Mouse (Mus musculus) kidney, postnatal 36 days (tissue): ENCODE data around the gene Tle4.
"Not testable (repeated sequence)": the region's sequence is repeated elsewhere in the genome, so short reads cannot be mapped to it uniquely, and the experiment has no call there.

Experiments
- DNase-seq, 2 experiments: peaks; one replicate each; pipeline ENCODE4 v3.0.0; 2021 to 2022; ENCODE audit warnings: mixed read lengths in 2 of 2

Gene Tle4

DNA sequence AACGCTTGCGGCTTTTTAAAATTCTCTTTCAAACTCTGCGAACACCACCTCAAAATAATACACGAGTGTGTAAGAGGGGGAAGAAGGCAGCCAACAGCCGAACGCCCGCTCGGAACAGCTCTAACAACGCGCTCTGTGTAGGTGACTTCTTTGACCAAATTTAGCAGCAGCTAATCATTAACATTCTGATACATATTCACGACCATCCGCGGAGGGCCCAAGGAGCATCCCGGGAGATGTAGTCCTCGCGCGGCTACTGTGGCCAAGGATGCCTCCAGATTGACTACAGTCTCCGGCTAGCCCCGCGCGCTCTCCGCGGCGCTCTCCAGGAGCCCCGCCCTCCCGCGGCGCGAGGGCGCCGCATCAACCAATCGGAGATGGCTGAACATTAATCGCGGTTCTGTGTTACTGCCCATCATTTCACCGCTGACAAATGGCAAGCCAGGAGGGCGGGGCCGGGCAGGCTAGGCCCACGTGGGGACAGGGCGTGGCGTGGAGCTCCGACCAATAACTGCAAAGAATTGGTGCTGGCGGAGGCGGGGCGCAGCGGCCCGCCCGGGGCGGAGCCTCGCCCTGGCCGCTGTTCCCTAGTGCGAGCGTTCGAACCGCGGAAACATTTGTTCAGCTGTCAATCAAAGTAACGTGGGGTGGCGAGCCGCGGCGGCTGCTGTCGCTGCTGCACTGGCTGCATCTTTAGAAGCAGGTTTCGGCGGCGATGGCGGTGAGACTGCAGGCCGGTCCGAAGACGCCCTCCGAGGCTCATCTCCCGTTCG, at the start of gene Tle4:
Gene Tle4, minus strand, starts transcription at position 135 of the 773 bp plus-strand sequence.
- DNase-seq, result peak; percentile 100

DNA sequence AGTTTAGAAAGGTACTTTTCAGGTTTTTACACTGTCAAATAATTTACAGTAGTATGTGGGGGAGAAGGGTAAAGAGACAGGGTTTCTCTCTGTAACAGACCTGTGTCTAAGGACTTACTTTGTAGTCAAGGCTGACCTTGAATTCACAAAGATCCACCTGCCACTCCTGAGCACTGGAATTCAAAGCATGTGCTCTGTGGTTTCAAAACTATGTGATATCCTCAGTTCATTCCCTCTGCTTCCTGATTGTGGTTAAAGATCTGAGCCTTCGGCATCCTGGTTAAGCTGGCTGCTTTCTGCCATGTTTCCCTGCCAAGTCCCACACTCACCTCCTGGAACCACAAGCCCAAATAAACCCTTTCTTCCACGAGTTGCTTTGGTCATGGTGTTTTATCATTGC, 47.8 kb upstream of the Tle4 start:
- DNase-seq, result no peak

DNA sequence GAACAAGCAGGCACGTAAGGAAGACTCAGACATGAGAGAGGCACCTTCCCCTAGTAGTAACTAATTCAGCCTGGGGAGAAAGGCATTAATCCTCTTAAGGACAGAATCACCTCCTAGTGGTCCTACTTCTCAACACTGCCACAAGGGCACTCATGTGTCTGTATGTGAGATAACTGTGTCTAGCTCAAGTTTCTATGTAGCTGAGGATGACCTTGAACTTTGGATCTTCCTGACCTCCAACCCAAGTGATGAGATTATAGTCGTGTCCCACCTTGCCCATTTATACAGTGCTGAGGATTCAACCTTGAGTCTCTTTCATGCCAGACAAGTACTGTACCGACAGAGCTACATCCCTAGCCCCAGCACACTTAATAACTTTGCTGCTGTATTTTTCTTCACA, 46.9 kb upstream of the Tle4 start:
- DNase-seq, result no peak

DNA sequence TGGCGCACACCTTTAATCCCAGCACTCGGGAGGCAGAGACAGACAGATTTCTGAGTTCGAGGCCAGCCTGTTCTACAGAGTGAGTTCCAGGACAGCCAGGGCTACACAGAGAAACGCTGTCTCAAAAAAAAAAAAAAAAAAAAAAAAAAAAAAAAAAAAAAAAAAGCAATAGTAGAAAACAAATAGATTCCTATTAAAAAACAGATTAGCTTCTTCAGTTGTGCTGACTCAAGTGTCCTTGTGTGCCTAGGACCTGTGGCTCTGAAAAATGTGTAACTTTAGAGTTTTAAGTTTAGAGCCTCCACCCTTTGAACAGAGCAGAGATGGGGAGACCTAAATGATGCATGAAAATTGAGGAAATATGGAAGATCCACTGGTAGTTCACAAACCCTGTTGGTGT, 45.2 kb upstream of the Tle4 start:
- DNase-seq, result not testable (repeated sequence)

DNA sequence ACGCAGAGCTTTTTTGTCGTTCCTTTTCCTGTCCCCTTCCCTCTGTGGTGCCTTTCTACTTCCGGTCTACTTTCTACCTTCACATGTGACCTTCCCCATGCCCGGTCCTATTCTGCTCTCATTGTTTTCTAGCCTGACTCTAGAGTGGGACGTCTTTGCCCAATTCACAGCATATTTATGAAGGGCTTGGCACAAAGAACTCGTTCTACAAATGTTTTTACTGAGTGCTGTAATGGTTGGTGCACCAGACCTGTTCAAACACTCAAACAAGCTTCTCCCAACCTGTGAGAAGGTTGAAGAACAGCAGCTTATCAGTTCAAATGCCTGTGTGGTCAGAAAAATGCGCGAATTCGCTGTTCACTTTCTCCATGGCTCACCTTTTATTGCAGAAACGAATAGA, 44.8 kb upstream of the Tle4 start:
- DNase-seq, result no peak

DNA sequence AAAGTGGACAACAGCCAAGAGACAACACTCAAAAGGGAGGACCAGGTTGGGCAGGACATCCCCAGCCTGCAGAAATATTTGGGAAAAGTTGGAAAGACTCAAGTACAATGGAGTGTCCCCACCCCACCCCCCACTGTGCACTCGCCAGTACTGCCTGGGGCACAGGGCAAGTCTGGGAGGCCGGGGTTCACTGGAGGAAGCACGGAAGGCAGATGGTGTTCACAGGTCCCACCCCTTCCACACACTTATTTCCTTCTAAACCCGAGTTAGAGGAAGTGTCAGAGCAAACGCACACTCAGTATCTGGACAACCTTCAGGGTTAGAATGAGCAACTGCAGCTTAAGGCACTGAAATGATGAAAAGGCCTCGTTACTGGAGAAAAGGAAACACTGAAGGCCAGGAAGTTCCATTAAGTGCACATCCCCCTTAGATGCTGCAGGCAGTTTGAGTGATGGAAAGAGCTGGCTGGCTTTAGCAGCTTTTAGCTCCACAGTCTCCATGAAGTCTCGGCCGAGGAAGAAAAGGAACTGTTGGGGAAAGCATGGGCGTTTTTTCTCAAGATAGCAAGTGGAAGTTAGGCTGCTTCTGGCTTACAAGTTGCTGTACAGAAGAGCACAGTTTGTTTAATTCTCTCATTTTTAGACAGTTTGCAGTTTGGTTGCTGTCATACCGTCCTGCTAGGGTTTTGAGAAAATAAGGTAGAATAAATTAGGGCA, 37.5 kb upstream of the Tle4 start:
- DNase-seq, result peak; percentile 3 to 13

DNA sequence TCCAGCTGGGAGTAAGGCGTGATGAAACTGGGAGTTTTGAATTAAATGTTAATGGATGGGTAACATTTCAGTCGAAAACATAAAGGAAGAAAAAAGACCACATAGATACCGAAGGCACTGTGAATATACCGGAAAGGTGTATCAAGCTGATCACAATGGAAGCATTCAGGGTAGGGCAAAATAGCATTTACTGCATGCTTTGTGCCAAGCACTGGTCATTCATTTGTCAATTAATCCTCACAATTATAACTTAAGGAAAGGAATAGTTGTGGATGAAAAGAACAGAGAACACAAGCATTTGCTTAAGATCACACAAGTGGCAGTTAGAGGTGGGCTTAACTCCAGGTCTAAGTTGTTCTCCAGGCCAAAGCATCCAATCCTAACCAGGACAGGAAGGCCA, 25.5 kb upstream of the Tle4 start:
- no peak for DNase-seq

DNA sequence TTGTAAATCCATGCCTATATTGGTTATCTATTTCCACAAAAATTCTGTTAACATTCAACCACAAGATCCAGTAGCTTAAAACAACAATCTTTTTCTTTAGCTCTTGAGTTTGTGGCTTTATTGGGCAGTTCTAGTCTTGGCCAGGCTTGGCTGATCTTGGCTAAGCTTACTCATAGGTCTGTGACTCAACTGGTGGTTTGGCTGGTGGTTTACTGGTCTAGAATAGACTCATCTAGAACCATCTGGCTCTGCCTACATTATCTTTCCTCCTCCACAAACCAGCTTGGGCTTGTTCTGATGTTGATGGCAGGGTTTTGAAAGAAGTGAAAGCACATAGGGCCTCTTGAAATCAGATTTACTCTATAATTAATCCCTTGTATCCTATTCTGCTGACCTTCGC, 22.7 kb upstream of the Tle4 start:
- no peak for DNase-seq

DNA sequence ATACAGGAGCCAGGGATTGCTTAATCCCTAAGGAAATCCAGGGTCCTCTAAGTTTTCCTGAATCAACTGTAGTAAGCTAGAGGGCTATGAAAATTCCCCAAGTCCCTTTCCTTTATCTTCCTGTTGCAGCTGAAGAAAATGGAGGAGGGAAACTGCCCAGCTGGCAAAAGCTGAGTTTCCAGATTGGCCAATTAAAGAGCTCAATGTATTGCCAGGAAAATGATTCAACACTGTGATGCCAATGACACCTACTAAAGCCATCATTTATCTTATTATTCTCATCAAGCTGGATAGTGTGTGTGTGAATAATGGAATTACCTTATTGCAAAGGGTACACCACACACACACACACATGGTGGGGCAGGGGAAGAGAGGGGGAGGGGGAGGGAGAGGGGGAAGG, 22.0 kb upstream of the Tle4 start:
- no peak for DNase-seq

DNA sequence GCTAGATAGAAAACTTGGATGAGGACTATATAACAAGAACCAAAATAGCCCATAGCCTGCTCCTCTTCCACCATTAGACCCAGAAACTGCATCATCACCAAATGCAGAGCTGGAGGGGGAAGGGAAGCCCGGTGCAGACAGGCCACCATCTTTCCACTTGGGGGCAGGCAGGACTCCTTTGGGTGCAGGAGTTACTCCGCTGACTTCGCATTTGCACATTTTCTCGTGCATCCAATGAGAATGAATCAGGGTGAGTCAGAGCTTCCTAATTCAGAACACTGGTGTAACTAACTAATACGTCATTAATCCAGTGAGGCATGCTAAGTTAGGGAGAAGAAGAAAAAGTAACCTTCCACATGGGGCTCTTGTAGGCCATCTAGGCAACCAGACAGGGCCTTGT, 17.0 kb upstream of the Tle4 start:
- no peak for DNase-seq

DNA sequence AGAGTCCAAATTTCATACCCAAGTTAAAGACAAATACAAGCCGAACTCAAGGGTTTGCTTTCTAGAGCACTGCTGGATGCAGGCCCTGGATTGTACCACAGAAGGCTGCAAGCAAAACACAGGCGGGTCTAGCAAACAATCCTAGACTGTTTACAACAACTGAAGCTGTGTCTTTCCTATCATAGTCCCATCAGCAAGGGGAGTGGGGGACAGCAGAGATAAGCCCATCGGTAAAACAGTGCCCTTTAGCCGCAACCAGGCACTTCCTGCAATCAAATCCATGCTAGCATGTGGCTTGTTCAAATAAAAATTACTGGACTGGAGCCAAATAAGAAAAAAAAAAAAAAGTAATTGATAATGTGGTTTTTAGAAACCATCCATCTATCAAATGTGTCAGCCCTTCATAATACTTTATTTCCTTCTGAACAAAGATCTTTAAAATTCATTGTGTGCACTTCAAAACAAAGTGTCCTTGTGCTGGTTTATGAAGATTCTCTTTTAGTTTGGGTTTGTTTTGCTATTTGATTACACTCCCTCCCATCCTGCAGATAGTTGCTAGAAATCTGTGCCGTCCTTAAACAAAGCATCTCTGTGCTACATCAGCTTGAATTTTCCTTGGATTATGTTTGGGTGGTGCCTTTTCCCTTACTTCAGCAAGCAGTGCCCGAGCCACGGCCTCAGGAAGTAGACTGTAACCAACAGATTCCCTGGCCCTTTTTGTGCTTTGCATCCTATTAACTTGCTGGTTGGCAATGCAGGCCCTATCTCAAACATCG, 12.9 kb upstream of the Tle4 start:
- no peak for DNase-seq

DNA sequence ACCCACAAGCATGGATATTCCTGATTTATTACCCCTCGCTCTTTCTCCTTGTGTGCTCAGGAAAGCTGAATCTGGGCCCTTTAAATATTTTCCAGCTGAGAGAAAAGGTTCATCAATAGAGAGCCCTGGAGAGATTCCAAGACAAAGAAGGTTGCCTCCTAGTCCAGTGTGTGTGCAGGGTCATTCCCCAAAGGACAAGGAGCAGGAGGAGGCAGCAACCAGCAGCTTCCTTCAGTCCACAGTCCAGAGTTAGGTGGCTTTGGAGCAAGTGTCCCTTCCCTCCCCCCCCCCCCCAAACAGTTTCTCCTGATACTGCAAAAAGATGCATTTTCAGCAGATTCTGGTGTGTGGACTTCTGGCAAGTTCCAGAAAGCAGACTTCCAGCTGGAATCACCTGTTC, 3.0 kb upstream of the Tle4 start:
- DNase-seq, result peak; percentile 56 to 85

DNA sequence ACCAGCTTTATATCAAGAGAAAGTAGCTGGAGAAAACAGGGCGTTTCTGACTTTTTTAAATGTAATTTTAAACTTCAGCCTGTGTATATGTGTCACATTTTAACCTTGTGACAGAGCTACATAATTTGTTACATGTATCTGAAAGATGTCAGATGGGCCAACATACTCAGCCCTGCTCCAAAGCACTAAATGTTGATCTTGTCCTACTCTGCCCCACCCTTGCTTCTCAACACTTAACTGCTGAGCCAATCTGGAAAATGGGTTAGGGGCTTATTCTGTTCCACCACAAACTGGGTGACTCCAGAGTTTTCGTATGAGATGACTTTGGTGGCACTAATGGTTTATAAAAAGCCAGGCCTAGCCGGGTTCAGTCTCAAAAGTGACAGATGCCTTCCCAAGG, 2.5 kb upstream of the Tle4 start:
- DNase-seq, result no peak

DNA sequence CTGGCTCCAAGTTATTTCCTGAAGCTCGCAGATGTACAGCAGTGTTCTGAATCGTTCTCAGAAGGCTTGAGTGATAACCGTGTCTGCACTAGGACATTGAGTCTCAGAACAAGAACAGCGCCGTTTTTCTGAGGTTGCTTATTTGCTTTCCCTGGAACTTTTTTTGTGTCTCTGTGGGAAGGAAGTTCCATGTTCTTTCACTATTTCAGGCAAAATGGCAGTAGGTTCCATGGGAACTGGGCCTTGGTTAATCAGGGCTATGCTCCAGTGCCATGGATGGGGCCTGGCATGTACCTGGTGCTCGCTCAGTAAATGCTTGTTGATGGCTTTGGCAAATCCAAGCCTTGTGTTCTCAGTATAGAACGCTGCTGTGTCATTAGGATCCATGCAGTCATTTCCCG, 2.0 kb upstream of the Tle4 start:
- DNase-seq, result no peak

DNA sequence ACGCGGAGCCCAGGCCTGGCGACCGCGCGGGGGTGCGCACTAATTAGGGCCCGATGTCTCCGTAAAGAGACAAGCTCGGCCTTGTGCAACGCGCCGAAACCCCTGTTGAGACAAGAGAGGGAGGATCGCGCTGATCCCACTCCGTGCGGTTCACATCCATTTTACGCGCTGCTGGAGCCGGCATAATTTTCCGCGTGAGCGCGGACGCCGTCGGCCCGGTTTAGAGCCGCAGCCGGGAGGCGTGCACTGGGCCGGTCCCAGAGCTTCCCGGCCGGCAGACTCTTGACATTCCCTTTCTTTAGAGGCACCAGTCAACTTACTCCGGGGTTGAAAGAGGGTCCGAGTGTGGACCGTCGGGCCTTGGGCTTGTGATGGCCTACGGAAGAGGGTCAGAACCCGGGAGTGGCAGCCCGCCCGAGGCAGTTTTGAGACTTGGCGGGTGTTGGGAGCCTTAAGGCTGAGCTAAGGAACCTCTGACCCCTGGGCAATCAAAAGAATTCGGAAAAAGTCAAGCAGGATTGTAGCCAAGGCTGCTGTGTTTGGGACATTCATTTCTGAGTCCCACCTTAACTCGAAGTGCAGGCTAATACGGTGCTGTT, 938 bp upstream of the Tle4 start:
- DNase-seq, result peak; percentile 56 to 75

DNA sequence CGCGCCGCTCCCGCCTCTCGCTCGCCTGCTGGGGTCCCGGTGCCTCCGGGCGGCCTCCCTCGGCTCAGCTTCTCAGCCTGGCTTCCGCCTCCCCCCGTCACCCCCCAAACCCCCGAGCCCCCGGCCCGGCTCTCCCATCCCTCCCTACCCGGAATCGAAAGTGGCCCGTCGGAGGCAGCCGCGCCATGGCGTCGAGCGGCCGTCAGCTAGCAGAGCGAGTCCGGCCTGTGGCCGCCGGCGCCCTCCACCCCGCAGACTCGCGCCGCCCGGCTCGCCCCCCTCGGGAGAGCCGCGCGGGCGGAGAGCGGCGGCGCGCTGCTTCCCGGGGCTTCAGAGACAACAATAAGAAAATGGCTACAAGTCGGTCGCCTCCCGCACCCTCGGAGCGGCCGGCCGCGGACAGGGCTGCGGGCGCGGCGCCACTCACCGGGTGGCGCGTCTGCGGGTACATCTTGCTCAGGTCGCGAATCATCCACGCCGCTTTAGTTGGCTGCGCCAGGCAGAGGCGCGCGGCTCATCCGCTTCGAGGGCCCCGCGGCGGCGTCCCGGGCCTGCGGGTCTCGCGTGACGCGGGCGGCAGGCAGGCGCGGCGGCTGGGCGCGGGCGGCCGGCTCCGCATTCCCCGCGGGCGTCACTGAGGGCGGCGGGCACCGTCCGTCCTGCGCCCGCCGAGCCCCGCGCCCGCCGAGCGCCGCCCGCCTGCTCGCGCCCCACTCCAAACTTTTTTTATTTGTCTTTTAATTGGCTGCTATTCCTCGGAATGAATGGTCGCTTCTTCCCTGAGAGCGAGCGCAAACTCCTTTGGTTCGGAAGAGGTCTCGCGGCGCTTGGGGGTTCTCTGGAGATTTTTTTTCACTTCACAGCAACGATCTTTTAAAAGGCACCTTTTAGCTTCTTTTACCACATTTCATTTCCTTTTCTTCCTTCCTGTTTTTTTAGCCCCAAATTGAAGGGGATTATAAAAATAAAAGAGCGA, 622 bp downstream of the Tle4 start:
- DNase-seq, result peak; percentile 25 to 73

DNA sequence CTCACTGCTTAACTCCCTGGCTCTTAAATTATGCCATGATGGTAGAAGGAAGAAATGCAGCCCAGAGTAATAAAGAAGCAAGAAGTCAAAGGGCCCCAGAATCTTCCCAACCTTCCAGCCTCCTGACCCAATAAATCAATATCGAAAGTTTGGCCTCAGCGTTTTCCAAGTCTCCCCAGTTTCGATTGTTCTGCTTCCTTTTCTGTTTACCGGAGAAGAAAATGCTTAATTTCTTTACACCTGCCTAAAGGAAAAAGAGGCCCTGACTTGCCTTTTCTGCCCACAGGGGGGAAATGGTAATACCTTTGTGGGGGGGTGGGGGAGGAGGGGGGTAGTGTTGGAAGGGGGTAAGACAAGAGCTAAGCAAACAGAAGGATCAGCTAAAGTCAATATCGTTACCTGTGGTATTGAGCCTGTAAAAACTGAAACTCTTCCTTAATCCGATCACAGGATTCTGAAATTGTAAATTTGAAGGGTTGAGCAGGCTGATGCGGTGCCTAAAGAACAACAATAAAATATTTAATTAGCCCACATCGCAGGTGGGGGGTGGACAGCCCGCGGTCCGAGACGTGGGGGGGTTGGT, 1.4 kb downstream of the Tle4 start:
- peak in 1 of 2 experiments; percentile 11 for DNase-seq

DNA sequence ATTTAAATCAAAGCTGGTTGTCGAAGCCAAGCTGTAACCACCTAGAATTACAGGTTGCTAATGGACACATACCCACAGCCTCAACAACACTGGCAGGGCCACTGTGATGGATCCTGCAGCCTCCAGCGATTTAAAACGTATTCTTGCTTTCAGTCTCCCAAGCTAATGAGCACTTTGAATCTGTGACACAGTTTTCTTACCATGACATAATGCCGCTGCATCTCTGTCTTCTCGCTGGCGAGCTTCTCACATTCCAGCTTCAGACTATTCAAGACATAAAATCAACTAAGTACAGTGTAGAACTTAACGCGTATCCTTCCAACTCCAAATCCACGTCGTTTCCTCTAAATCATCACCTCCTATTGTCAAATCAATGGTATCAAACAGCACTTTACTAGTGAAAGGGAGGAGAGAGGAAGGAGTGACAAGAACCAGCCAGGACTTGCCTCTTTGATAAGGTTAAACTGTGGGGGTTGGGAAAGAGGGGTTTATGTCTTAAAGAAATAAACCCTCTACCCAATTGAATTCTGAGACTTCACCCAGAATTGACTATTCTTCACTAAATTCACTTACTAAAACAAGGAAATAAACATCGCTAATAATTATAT, 2.4 kb downstream of the Tle4 start:
- DNase-seq, result peak in 1 of 2 experiments; percentile 5

DNA sequence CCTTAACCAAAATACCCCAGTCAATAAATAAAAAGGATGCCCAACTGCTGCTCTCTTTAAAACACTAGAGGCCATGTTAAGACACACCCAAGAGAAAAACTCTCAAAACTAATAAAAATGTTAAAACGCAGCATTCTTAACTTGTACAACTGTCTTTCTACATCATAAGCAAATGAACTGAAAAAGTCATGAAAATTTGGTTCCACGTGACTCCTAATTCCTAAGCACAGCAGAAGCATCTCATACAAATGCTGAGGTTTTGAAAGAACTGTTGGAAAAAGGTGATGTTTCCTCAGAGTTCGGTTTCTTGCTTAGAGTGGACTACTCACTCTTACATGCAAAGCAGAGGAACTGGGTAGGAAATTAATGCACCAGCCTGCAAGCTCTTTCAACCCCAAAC, 3.3 kb downstream of the Tle4 start:
- no peak for DNase-seq

DNA sequence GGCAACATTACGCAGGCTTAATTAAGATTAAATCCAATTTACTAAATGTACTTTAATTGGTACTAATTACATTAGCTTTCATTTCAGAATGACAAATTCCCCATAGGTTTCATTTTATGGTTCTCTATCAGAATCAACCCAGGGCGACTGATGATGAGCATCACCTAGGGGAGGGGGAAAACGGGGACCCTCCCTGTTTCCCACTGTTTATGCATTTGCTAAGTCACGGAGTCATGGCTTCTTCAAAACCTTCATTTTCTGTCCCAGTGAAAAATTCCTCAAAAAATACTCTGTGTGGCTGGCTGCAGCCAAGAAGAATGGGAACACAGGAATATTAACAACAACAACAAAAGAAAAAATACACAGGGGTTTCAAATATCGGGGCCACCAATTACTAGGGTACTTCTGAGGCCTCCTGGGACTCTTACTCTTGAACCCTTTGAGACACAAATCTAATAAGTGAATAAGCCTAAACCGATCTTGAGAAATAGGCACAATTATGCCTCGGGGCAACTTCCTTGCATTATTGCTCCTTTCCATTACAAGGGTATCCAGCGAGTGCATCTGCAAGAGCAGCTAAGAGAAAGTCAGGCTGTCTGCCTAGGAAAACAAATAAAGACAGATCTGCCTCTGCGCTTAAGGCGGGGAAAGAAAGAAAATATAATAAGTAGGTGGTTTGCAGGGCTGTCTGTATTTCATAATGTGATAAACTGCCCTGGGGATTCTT, 5.9 kb downstream of the Tle4 start:
- DNase-seq, result no peak
